Mouse (Mus musculus): ENCODE results near the gene Cltrn.

GRCm38 (mm10) chrX:164046736-164047135, 41.9 kb upstream of the Cltrn start:
- TF ChIP-seq CTCF (IDR thresholded peaks at IDR 0.05; ENCODE audit: control insufficient read depth, insufficient read depth, insufficient read length) (no peak), MAX (IDR thresholded peaks at IDR 0.05) (no peak), CEBPB (IDR thresholded peaks at IDR 0.05; ENCODE audit: low read depth) (no peak), MYOD1 (IDR thresholded peaks at IDR 0.05; ENCODE audit: control insufficient read depth, insufficient read length, low read depth) (no peak), USF1 (IDR thresholded peaks at IDR 0.05; ENCODE audit: low read depth) (no peak), MYOG (IDR thresholded peaks at IDR 0.05; ENCODE audit: control insufficient read depth, extremely low read depth, insufficient read length) (no peak)

All from C2C12 (cell line).